10 mouse cellular contexts compared by ENCODE assay signal in the genomic region with DNA sequence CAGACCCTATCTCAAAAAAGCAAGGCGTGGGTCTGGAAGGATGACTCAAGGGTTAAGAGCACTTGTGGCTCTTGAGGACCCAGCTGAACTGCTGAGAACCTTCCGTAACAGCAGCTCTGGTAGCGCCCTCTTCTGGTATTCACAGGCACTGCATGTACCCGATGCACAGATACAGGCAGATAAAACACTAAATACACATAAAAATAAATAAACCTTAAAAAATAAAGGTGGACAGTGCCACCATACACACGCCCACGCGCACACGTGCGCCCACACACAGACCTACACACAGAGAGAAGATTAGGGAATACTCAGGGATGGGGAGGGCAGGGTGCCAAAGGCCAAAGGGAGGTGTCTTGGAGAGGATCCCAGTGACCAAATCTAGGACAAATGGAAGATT. TPM values are rescaled to one million over a fixed set of nuclear protein-coding genes. Genes with fewer than 3 reads are reported as not detected.
A peak's percentile ranks its signal among the peaks of the same experiment; 100 is the strongest.
DNase-seq lines count a peak whose midpoint lies in the region; ATAC-seq and TF ChIP-seq lines count a peak whose summit lies in the region.
"Had no signal": no experiment of that assay in that cellular context is flagged by ENCODE, and none has a peak within 500 bp of the region (broad histone marks: within the 10 kb centered on the region; RNA-seq: fewer than 3 reads in every experiment).

No protein-coding gene starts in this region.

- H3K4me2 ChIP-seq in heart, postnatal 0 days (ENCODE audit: low read depth, low read length): no peak overlapping the region
- H3K4me2 ChIP-seq in CH12.LX (ENCODE audit: insufficient read depth, low read depth, poor library complexity, severe bottlenecking): no peak overlapping the region
- H3K4me2 ChIP-seq in limb, embryonic 11.5 days (ENCODE audit: low read depth, severe bottlenecking): no peak overlapping the region
- H3K4me2 ChIP-seq: embryonic facial prominence, embryonic 13.5 days had no signal

- no peak overlapping the region for H3K27ac ChIP-seq in heart, postnatal 0 days (ENCODE audit: low read depth)
- no peak overlapping the region for H3K27ac ChIP-seq in CH12.LX (ENCODE audit: insufficient read depth, low read depth)
- no peak overlapping the region for H3K27ac ChIP-seq in limb, embryonic 11.5 days (replicated peaks; ENCODE audit: low read depth, low read length)
- H3K27ac ChIP-seq: embryonic facial prominence, embryonic 13.5 days had no signal

- peaks cover 45% of the 10 kb centered on the region for H3K27me3 ChIP-seq in heart, postnatal 0 days (ENCODE audit: control insufficient read depth, insufficient read depth, low read length)
- peaks cover 8% of the 10 kb centered on the region for H3K27me3 ChIP-seq in CH12.LX (replicated peaks)
- peaks cover 33% of the 10 kb centered on the region for H3K27me3 ChIP-seq in limb, embryonic 11.5 days (ENCODE audit: control insufficient read depth, insufficient read depth, low read length)

- peak; percentile 66 for TF ChIP-seq RAD21 in CH12.LX (IDR thresholded peaks at IDR 0.05; ENCODE audit: low read depth, low read length)

- no peak overlapping the region for H3K4me3 ChIP-seq in heart, postnatal 0 days (ENCODE audit: low read depth, low read length)
- H3K4me3 ChIP-seq in CH12.LX (replicated peaks in 1 of 3; ENCODE audit: low read depth in 2 of 3, low read length in 2 of 3, poor library complexity in 1 of 3): no peak overlapping the region
- H3K4me3 ChIP-seq in limb, embryonic 11.5 days (ENCODE audit: low read depth, low read length): no peak overlapping the region
- H3K4me3 ChIP-seq: embryonic facial prominence, embryonic 13.5 days had no signal

- in situ Hi-C loops in CH12.LX (cut with MboI; ENCODE audit: low pct_ligation_motif_present, low pct_unique_long_range_greater_than_20kb, low sequenced_read_pairs): loop anchor here (10.0 kb wide), 1 partner anchor 108 kb away; a partner anchor contains a TSS

- H3K9ac ChIP-seq in heart, postnatal 0 days (replicated peaks; ENCODE audit: low read depth, low read length): no peak overlapping the region
- H3K9ac ChIP-seq in CH12.LX (ENCODE audit: insufficient read depth, low read depth): no peak overlapping the region
- H3K9ac ChIP-seq in limb, embryonic 11.5 days (ENCODE audit: low read length): no peak overlapping the region
- H3K9ac ChIP-seq: embryonic facial prominence, embryonic 13.5 days had no signal

- no peak for TF ChIP-seq POLR2A in CH12.LX (IDR thresholded peaks at IDR 0.05; ENCODE audit: low read depth, low read length)

- no peaks in the 10 kb centered on the region for H3K4me1 ChIP-seq in heart, postnatal 0 days (ENCODE audit: control insufficient read depth, insufficient read depth)
- peaks cover 18 to 25% of the 10 kb centered on the region in 2 experiments for H3K4me1 ChIP-seq in CH12.LX (ENCODE audit: control insufficient read depth in 1 of 2, insufficient read depth in 2 of 2)
- H3K4me1 ChIP-seq in limb, embryonic 11.5 days (ENCODE audit: control insufficient read depth, insufficient read depth, low read length): no peaks in the 10 kb centered on the region

- peak; percentile 50 for TF ChIP-seq CTCF in heart, postnatal 0 days (IDR thresholded peaks at IDR 0.05; ENCODE audit: low read depth)
- TF ChIP-seq CTCF in CH12.LX (conservative IDR thresholded peaks at IDR 0.05 in 1 of 2, IDR thresholded peaks at IDR 0.05 in 1 of 2; ENCODE audit: low read depth in 2 of 2, low read length in 2 of 2): peak; percentile 87 to 93

- no peak for ATAC-seq in heart, postnatal 0 days (ENCODE audit: insufficient read depth, low read depth)
- no peak for ATAC-seq in limb, embryonic 11.5 days (ENCODE audit: insufficient number of reproducible peaks, low FRiP score, low TSS enrichment, low read depth)
- ATAC-seq in erythroblast, adult 5-6 weeks (replicated peaks; ENCODE audit: low FRiP score, poor library complexity, severe bottlenecking): no peak

- no peaks in the 10 kb centered on the region for H3K9me3 ChIP-seq in heart, postnatal 0 days (replicated peaks; ENCODE audit: control insufficient read depth, low read length)
- no peaks in the 10 kb centered on the region for H3K9me3 ChIP-seq in CH12.LX (replicated peaks; ENCODE audit: low read length)
- no peaks in the 10 kb centered on the region for H3K9me3 ChIP-seq in limb, embryonic 11.5 days (ENCODE audit: control insufficient read depth, low read length)
- H3K9me3 ChIP-seq: embryonic facial prominence, embryonic 13.5 days had no signal

- H3K36me3 ChIP-seq in heart, postnatal 0 days (replicated peaks; ENCODE audit: control insufficient read depth, insufficient read depth, low read length): no peaks in the 10 kb centered on the region
- H3K36me3 ChIP-seq in CH12.LX (replicated peaks in 1 of 2; ENCODE audit: control insufficient read depth in 1 of 2, insufficient read depth in 1 of 2, low read length in 1 of 2): no peaks in the 10 kb centered on the region
- no peaks in the 10 kb centered on the region for H3K36me3 ChIP-seq in limb, embryonic 11.5 days (ENCODE audit: control insufficient read depth, insufficient read depth, low read length)
- H3K36me3 ChIP-seq: embryonic facial prominence, embryonic 13.5 days had no signal

- no peak for TF ChIP-seq EP300 in heart, postnatal 0 days (IDR thresholded peaks at IDR 0.05; ENCODE audit: low read depth)
- no peak for TF ChIP-seq EP300 in CH12.LX (IDR thresholded peaks at IDR 0.05; ENCODE audit: low read length)

- WGBS in heart, postnatal 0 days: 5% methylated on average over 9 of the region's 9 CpGs
- 9% methylated on average over 9 of the region's 9 CpGs for WGBS in limb, embryonic 11.5 days

- H3K79me2 ChIP-seq in CH12.LX (replicated peaks; ENCODE audit: control insufficient read depth, extremely low read depth, insufficient read depth, poor library complexity, severe bottlenecking): no peaks in the 10 kb centered on the region

- no peak for DNase-seq in heart, postnatal 0 days (ENCODE audit: low spot score)
- DNase-seq in heart, adult 11 months: no peak
- peak; percentile 61 for DNase-seq in CH12.LX (ENCODE audit: extremely low read depth)
- DNase-seq in adrenal gland, postnatal 36 days: peak; percentile 71 to 79
- DNase-seq in gastrocnemius, adult 8-10 months (ENCODE audit: low spot score in 2 of 2): peak; percentile 27 to 53
- peak; percentile 71 for DNase-seq in limb, embryonic 11.5 days (ENCODE audit: low spot score)
- peak; percentile 18 for DNase-seq in retina, adult 2 months (ENCODE audit: low read depth, low spot score)

- dilution Hi-C loops in CH12.LX (cut with MboI; ENCODE audit: extremely low pct_ligation_motif_present, extremely low pct_unique_long_range_greater_than_20kb, low sequenced_read_pairs): no loop called here

RNA-seq across cellular contexts. Expression of a gene that starts 6.1 kb away (rescaled TPM):
- total RNA-seq in heart, postnatal 0 days (2014; rRNA removed; ENCODE audit: low replicate concordance): not detected in 2 replicates
- polyA plus RNA-seq in heart, postnatal 0 days (2015; fragmentation: Nextera tagmentation; extraction: Ambion mirVana): not detected in 2 replicates
- total RNA-seq in CH12.LX (2012; rRNA removed) (not detected in 2 replicates), CH12.LX (2014; rRNA removed) (not detected in 2 replicates)
- not detected in 2 replicates for polyA plus RNA-seq in CH12.LX (2012; ENCODE audit: insufficient read length, low read depth)
- total RNA-seq in adrenal gland, postnatal 36 days (2021): under 1 TPM; 0.36 to 0.92 TPM
- not detected for total RNA-seq in gastrocnemius, adult 8-10 months (2022)
- polyA plus RNA-seq in limb, embryonic 11.5 days (2014; fragmentation: Nextera tagmentation; extraction: Ambion mirVana): 1.7 and 2.8 TPM in 2 replicates
- total RNA-seq in erythroblast, adult 5-6 weeks (2015; ENCODE audit: low replicate concordance): not detected in 2 replicates
- not detected in 2 replicates for total RNA-seq in erythroblast, adult 5-6 weeks (2017; ENCODE audit: low replicate concordance)

RNA-seq across cellular contexts. Expression of a gene that starts 31.9 kb away (rescaled TPM):
- total RNA-seq in heart, postnatal 0 days (2014; rRNA removed; ENCODE audit: low replicate concordance): not detected in 2 replicates
- polyA plus RNA-seq in heart, postnatal 0 days (2015; fragmentation: Nextera tagmentation; extraction: Ambion mirVana): not detected in 2 replicates
- 3.1 and 3.5 TPM in 2 replicates for total RNA-seq in CH12.LX (2012; rRNA removed)
- total RNA-seq in CH12.LX (2014; rRNA removed): 0.89 and 1.1 TPM in 2 replicates
- 3.5 and 3.6 TPM in 2 replicates for polyA plus RNA-seq in CH12.LX (2012; ENCODE audit: insufficient read length, low read depth)
- 1 to 10 TPM; 5.4 to 5.8 TPM for total RNA-seq in adrenal gland, postnatal 36 days (2021)
- under 1 TPM; 0.27 to 0.75 (median 0.61) TPM for total RNA-seq in gastrocnemius, adult 8-10 months (2022)
- 0.16 and 0.21 TPM in 2 replicates for polyA plus RNA-seq in limb, embryonic 11.5 days (2014; fragmentation: Nextera tagmentation; extraction: Ambion mirVana)
- 0.84 TPM in 1 of 2 replicates, not detected in the other for total RNA-seq in erythroblast, adult 5-6 weeks (2015; ENCODE audit: low replicate concordance)
- total RNA-seq in erythroblast, adult 5-6 weeks (2017; ENCODE audit: low replicate concordance): 0.85 and 3.2 TPM in 2 replicates

RNA-seq across cellular contexts. Expression of a gene that starts 34.0 kb away (rescaled TPM):
- not detected in 2 replicates for total RNA-seq in heart, postnatal 0 days (2014; rRNA removed; ENCODE audit: low replicate concordance)
- polyA plus RNA-seq in heart, postnatal 0 days (2015; fragmentation: Nextera tagmentation; extraction: Ambion mirVana): not detected in 2 replicates
- not detected in 2 replicates for total RNA-seq in CH12.LX (2012; rRNA removed)
- not detected in 2 replicates for total RNA-seq in CH12.LX (2014; rRNA removed)
- not detected in 2 replicates for polyA plus RNA-seq in CH12.LX (2012; ENCODE audit: insufficient read length, low read depth)
- total RNA-seq in adrenal gland, postnatal 36 days (2021): not detected
- not detected for total RNA-seq in gastrocnemius, adult 8-10 months (2022)
- polyA plus RNA-seq in limb, embryonic 11.5 days (2014; fragmentation: Nextera tagmentation; extraction: Ambion mirVana): not detected in 2 replicates
- total RNA-seq in erythroblast, adult 5-6 weeks (2015; ENCODE audit: low replicate concordance): not detected in 2 replicates
- not detected in 2 replicates for total RNA-seq in erythroblast, adult 5-6 weeks (2017; ENCODE audit: low replicate concordance)
- polyA plus RNA-seq: embryonic facial prominence, embryonic 13.5 days; liver, embryonic 16.5 days had no signal

RNA-seq across cellular contexts. Expression of a gene that starts 55.0 kb away (rescaled TPM):
- 0.04 TPM in 1 of 2 replicates, not detected in the other for total RNA-seq in heart, postnatal 0 days (2014; rRNA removed; ENCODE audit: low replicate concordance)
- 0.58 and 0.67 TPM in 2 replicates for polyA plus RNA-seq in heart, postnatal 0 days (2015; fragmentation: Nextera tagmentation; extraction: Ambion mirVana)
- total RNA-seq in CH12.LX (2012; rRNA removed) (0.46 and 0.81 TPM in 2 replicates), CH12.LX (2014; rRNA removed) (0.09 TPM in 1 of 2 replicates, not detected in the other)
- polyA plus RNA-seq in CH12.LX (2012; ENCODE audit: insufficient read length, low read depth): 0.14 and 0.20 TPM in 2 replicates
- under 1 TPM in 1 of 2 experiments, not detected in 1; 0.30 TPM for total RNA-seq in adrenal gland, postnatal 36 days (2021)
- total RNA-seq in gastrocnemius, adult 8-10 months (2022): under 1 TPM in 1 of 4 experiments, not detected in 3; 0.10 TPM
- 2.1 and 2.3 TPM in 2 replicates for polyA plus RNA-seq in limb, embryonic 11.5 days (2014; fragmentation: Nextera tagmentation; extraction: Ambion mirVana)
- total RNA-seq in erythroblast, adult 5-6 weeks (2015; ENCODE audit: low replicate concordance): not detected in 2 replicates
- not detected in 2 replicates for total RNA-seq in erythroblast, adult 5-6 weeks (2017; ENCODE audit: low replicate concordance)

RNA-seq across cellular contexts. Expression of a gene that starts 55.1 kb away (rescaled TPM):
- total RNA-seq in heart, postnatal 0 days (2014; rRNA removed; ENCODE audit: low replicate concordance): 21.2 and 42.2 TPM in 2 replicates
- 21.5 and 23.1 TPM in 2 replicates for polyA plus RNA-seq in heart, postnatal 0 days (2015; fragmentation: Nextera tagmentation; extraction: Ambion mirVana)
- total RNA-seq in CH12.LX (2012; rRNA removed): 18.6 and 24.1 TPM in 2 replicates
- 25.0 and 32.0 TPM in 2 replicates for total RNA-seq in CH12.LX (2014; rRNA removed)
- polyA plus RNA-seq in CH12.LX (2012; ENCODE audit: insufficient read length, low read depth): 16.5 and 22.8 TPM in 2 replicates
- 10 to 100 TPM; 27.9 to 34.2 TPM for total RNA-seq in adrenal gland, postnatal 36 days (2021)
- 10 to 100 TPM; 23.1 to 30.0 (median 24.6) TPM for total RNA-seq in gastrocnemius, adult 8-10 months (2022)
- 30.8 and 32.2 TPM in 2 replicates for polyA plus RNA-seq in limb, embryonic 11.5 days (2014; fragmentation: Nextera tagmentation; extraction: Ambion mirVana)
- 22.3 and 28.0 TPM in 2 replicates for total RNA-seq in erythroblast, adult 5-6 weeks (2015; ENCODE audit: low replicate concordance)
- total RNA-seq in erythroblast, adult 5-6 weeks (2017; ENCODE audit: low replicate concordance): 9.5 and 10.7 TPM in 2 replicates

Comparison
In these comparisons a context has a peak if more than half of its experiments do, and no peak if none do; other contexts are left out.
1. DNase-seq: peak in CH12.LX (single experiment), adrenal gland, postnatal 36 days (2 of 2), gastrocnemius, adult 8-10 months (2 of 2), limb, embryonic 11.5 days (single experiment) and retina, adult 2 months (single experiment); none in heart, postnatal 0 days (single experiment) and heart, adult 11 months (single experiment).